Mouse (Mus musculus) midbrain, embryonic 13.5 days (tissue): Measurements from ENCODE around the gene Gm49393. TPM values are rescaled to one million over a fixed set of nuclear protein-coding genes. Genes with fewer than 3 reads are reported as not detected.
"Not testable (repeated sequence)": the region's sequence is repeated elsewhere in the genome, so short reads cannot be mapped to it uniquely, and the experiment has no call there.

Source experiments
- ATAC-seq: fragments of 200-750 bp; cut with Nextera tagmentation; 2 replicates; pipeline ENCODE4 v1.8.0; 2017; ENCODE audit warnings: mild to moderate bottlenecking, moderate TSS enrichment, moderate library complexity
- H3K27ac ChIP-seq: fragments of 300-500 bp; sonication (generic); 2 replicates; pipeline ENCODE4 v1.5.1; 2015; ENCODE audit warnings: inconsistent platforms, mild to moderate bottlenecking, moderate library complexity
- H3K27me3 ChIP-seq: fragments of 300-500 bp; sonication (generic); 2 replicates; pipeline ENCODE4 v1.6.1; 2015; ENCODE audit warnings: mild to moderate bottlenecking, inconsistent platforms
- H3K36me3 ChIP-seq: fragments of 300-500 bp; sonication (generic); 2 replicates; pipeline ENCODE4 v1.6.1; 2015; ENCODE audit warnings: mild to moderate bottlenecking, inconsistent platforms
- H3K4me1 ChIP-seq: fragments of 300-500 bp; sonication (generic); replicated peaks from 2 replicates; pipeline ENCODE4 v1.6.1; 2015; ENCODE audit warnings: inconsistent platforms
- H3K4me2 ChIP-seq: fragments of 300-500 bp; sonication (generic); replicated peaks from 2 replicates; pipeline ENCODE4 v1.6.1; 2015; ENCODE audit warnings: moderate library complexity, mild to moderate bottlenecking, inconsistent platforms
- H3K4me3 ChIP-seq: fragments of 300-500 bp; sonication (generic); replicated peaks from 2 replicates; pipeline ENCODE4 v1.5.1; 2015; ENCODE audit warnings: mild to moderate bottlenecking, inconsistent platforms
- H3K9ac ChIP-seq: fragments of 300-500 bp; sonication (generic); replicated peaks from 2 replicates; pipeline ENCODE4 v1.6.1; 2015; ENCODE audit warnings: mild to moderate bottlenecking, inconsistent platforms
- H3K9me3 ChIP-seq: fragments of 300-500 bp; sonication (generic); 2 replicates; pipeline ENCODE4 v1.6.1; 2016; ENCODE audit warnings: mild to moderate bottlenecking, inconsistent platforms
- WGBS: fragments of 180-500 bp; shearing (Covaris S2); methylation state at CpG from one replicate; pipeline ENCODE4 v1.1.7; 2015; 5-methylcytosine and 5-hydroxymethylcytosine counted together
- polyA plus RNA-seq: library from polyadenylated mRNA; unstranded; fragments of >200 nt; fragmentation: Nextera tagmentation; extraction: Ambion mirVana; gene quantifications from 2 replicates; pipeline ENCODE4 v1.2.1, GENCODE M21; 2015

Gene Gm49393
- not detected in 2 replicates for polyA plus RNA-seq

- WGBS: 61% methylated on average over 2 of the region's 2 CpGs
Observed at GRCm38 (mm10) chr13:60935490-60935889, at the start of gene Gm49393. Gm49393 (minus strand) TSS chr13:60935590.

GRCm38 (mm10) chr13:60972319-60972718, 36.9 kb upstream of the Gm49393 start:
- 67% methylated on average over 4 of the region's 4 CpGs for WGBS
- not testable (repeated sequence) for H3K27me3 ChIP-seq, H3K27ac ChIP-seq, H3K9me3 ChIP-seq, H3K36me3 ChIP-seq, ATAC-seq, H3K4me1 ChIP-seq, H3K4me2 ChIP-seq, H3K9ac ChIP-seq, H3K4me3 ChIP-seq

More at GRCm38 (mm10) chr13:60935490-60935889, at the start of gene Gm49393:
- not testable (repeated sequence) for H3K4me2 ChIP-seq, H3K36me3 ChIP-seq, ATAC-seq, H3K27ac ChIP-seq, H3K9ac ChIP-seq, H3K4me1 ChIP-seq, H3K27me3 ChIP-seq, H3K4me3 ChIP-seq
- peaks cover 12% of the 10 kb centered on the region for H3K9me3 ChIP-seq

- not testable (repeated sequence) for H3K4me3 ChIP-seq, H3K4me1 ChIP-seq, H3K27ac ChIP-seq, ATAC-seq, H3K9ac ChIP-seq, H3K27me3 ChIP-seq, H3K36me3 ChIP-seq, H3K4me2 ChIP-seq
- peaks cover 22% of the 10 kb centered on the region for H3K9me3 ChIP-seq
- 36% methylated on average over 5 of the region's 5 CpGs for WGBS
Observed at GRCm38 (mm10) chr13:60963985-60964384, 28.6 kb upstream of the Gm49393 start.

- H3K27ac ChIP-seq: no peak overlapping the region
- 64% methylated on average over 5 of the region's 5 CpGs for WGBS
- H3K4me2 ChIP-seq: no peak overlapping the region
- H3K36me3 ChIP-seq: no peaks in the 10 kb centered on the region
- no peaks in the 10 kb centered on the region for H3K4me1 ChIP-seq
- H3K9me3 ChIP-seq: peaks cover 30% of the 10 kb centered on the region
- no peak overlapping the region for H3K9ac ChIP-seq
- H3K4me3 ChIP-seq: no peak overlapping the region
- ATAC-seq: no peak
- H3K27me3 ChIP-seq: no peaks in the 10 kb centered on the region
Observed at GRCm38 (mm10) chr13:60961706-60962105, 26.3 kb upstream of the Gm49393 start.

GRCm38 (mm10) chr13:60941884-60942283, 6.5 kb upstream of the Gm49393 start, which contains the start of gene Tpbpa:
Tpbpa (minus strand) TSS chr13:60941984.
- H3K27ac ChIP-seq, H3K9ac ChIP-seq, ATAC-seq, H3K4me2 ChIP-seq, H3K36me3 ChIP-seq, H3K4me3 ChIP-seq, H3K27me3 ChIP-seq, H3K4me1 ChIP-seq: not testable (repeated sequence)
- WGBS: 83% methylated on average over 3 of the region's 3 CpGs
- peaks cover 12% of the 10 kb centered on the region for H3K9me3 ChIP-seq

- Histone ChIP-seq H3K9ac (no peak within 1 kb of the TSS), H3K36me3 (no peaks in the 10 kb centered on the region), H3K27ac (no peak within 1 kb of the TSS), H3K9me3 (peaks cover 12% of the 10 kb centered on the region), H3K4me3 (no peak within 1 kb of the TSS), H3K4me2 (no peak within 1 kb of the TSS), H3K4me1 (no peaks in the 10 kb centered on the region), H3K27me3 (no peaks in the 10 kb centered on the region)
- WGBS: 64% methylated on average over 5 of the region's 5 CpGs
- ATAC-seq: no peak
Observed at GRCm38 (mm10) chr13:60936500-60936901, 1.1 kb upstream of the Gm49393 start, which contains the start of the genes Gm49391 and Ctla2a. Gm49391 (minus strand) TSS chr13:60936571. Ctla2a (minus strand) TSS chr13:60936625.

- not testable (repeated sequence) for H3K36me3 ChIP-seq, H3K4me2 ChIP-seq, H3K9ac ChIP-seq, H3K4me3 ChIP-seq, H3K27me3 ChIP-seq, ATAC-seq, H3K27ac ChIP-seq, H3K4me1 ChIP-seq
- whole genome bisulfite sequencing: 84% methylated on average over 2 of the region's 2 CpGs
- H3K9me3 ChIP-seq: peaks cover 12% of the 10 kb centered on the region; the same call in 1 of the 2 replicates
Observed at GRCm38 (mm10) chr13:60904780-60905179, 30.6 kb downstream of the Gm49393 start, which contains the start of gene Tpbpb. Tpbpb (minus strand) TSS chr13:60904880.

- WGBS: 93% methylated on average over 3 of the region's 3 CpGs
- ATAC-seq: no peak
- no peak within 1 kb of the TSS for H3K4me2 ChIP-seq
- H3K27me3 ChIP-seq: no peaks in the 10 kb centered on the region
- H3K9ac ChIP-seq: no peak within 1 kb of the TSS
- no peaks in the 10 kb centered on the region for H3K36me3 ChIP-seq
- H3K4me1 ChIP-seq: no peaks in the 10 kb centered on the region
- no peak within 1 kb of the TSS for H3K27ac ChIP-seq
- H3K9me3 ChIP-seq: peaks cover 7% of the 10 kb centered on the region
- no peak within 1 kb of the TSS for H3K4me3 ChIP-seq
Observed at GRCm38 (mm10) chr13:60897328-60897727, 38.1 kb downstream of the Gm49393 start, which contains the start of gene Ctla2b. Ctla2b (minus strand) TSS chr13:60897447.

- H3K36me3 ChIP-seq, H3K4me2 ChIP-seq, H3K9ac ChIP-seq, H3K27ac ChIP-seq, H3K27me3 ChIP-seq, H3K9me3 ChIP-seq, H3K4me1 ChIP-seq, H3K4me3 ChIP-seq, ATAC-seq: not testable (repeated sequence)
- 86% methylated on average over 8 of the region's 8 CpGs for WGBS
Observed at GRCm38 (mm10) chr13:60896794-60897193, 38.6 kb downstream of the Gm49393 start, which contains the start of gene Gm49392. Gm49392 (minus strand) TSS chr13:60896894.

- no peak overlapping the region for H3K9ac ChIP-seq
- no peak overlapping the region for H3K4me3 ChIP-seq
- H3K4me2 ChIP-seq: no peak overlapping the region
- H3K4me1 ChIP-seq: no peaks in the 10 kb centered on the region
- no peaks in the 10 kb centered on the region for H3K36me3 ChIP-seq
- no peaks in the 10 kb centered on the region for H3K27me3 ChIP-seq
- H3K9me3 ChIP-seq: peaks cover 6% of the 10 kb centered on the region; the same call in 1 of the 2 replicates
- H3K27ac ChIP-seq: no peak overlapping the region
- ATAC-seq: no peak
Observed at GRCm38 (mm10) chr13:60895406-60896160, 39.8 kb downstream of the Gm49393 start.

GRCm38 (mm10) chr13:60892301-60892700, 43.1 kb downstream of the Gm49393 start:
- no peak overlapping the region for H3K4me2 ChIP-seq
- no peaks in the 10 kb centered on the region for H3K4me1 ChIP-seq
- no peaks in the 10 kb centered on the region for H3K27me3 ChIP-seq
- ATAC-seq: no peak
- H3K9me3 ChIP-seq: peaks cover 6% of the 10 kb centered on the region; the same call in 1 of the 2 replicates
- WGBS: 79% methylated on average over 1 of the region's 1 CpGs
- H3K9ac ChIP-seq: no peak overlapping the region
- no peak overlapping the region for H3K4me3 ChIP-seq
- H3K27ac ChIP-seq: no peak overlapping the region
- H3K36me3 ChIP-seq: no peaks in the 10 kb centered on the region

- Histone ChIP-seq H3K36me3 (no peaks in the 10 kb centered on the region), H3K4me2 (no peak within 1 kb of the TSS), H3K27me3 (no peaks in the 10 kb centered on the region), H3K4me1 (no peaks in the 10 kb centered on the region), H3K9me3 (no peaks in the 10 kb centered on the region), H3K4me3 (no peak within 1 kb of the TSS), H3K9ac (no peak within 1 kb of the TSS), H3K27ac (no peak within 1 kb of the TSS)
- WGBS: 65% methylated on average over 1 of the region's 1 CpGs
- ATAC-seq: no peak
Observed at GRCm38 (mm10) chr13:60864281-60864680, 71.1 kb downstream of the Gm49393 start, which contains the start of gene 4930486L24Rik. 4930486L24Rik (minus strand) TSS chr13:60864475.
